Mouse (Mus musculus) lung, postnatal 0 days (tissue): ENCODE measurements at regions not wholly inside any gene's neighbourhood (a gene's known extent, or its start where the extent isn't known, plus 50 kb on each side); places are given as distances from the start of the nearest gene placed in this dataset. TPM values are rescaled to one million over a fixed set of nuclear protein-coding genes. Genes with fewer than 3 reads are reported as not detected.
A peak's percentile ranks its signal among the peaks of the same experiment; 100 is the strongest.

Experiments used
- ATAC-seq: fragments of 200-750 bp; cut with Nextera tagmentation; 2 replicates; pipeline ENCODE4 v1.8.0; 2017; ENCODE audit warnings: moderate library complexity
- DNase-seq: peaks from one replicate; pipeline ENCODE4 v3.0.0-alpha.2; 2016; ENCODE audit warnings: low spot score
- H3K27ac ChIP-seq: fragments of 300-500 bp; sonication (generic); 2 replicates; pipeline ENCODE4 v1.5.1; 2014; ENCODE audit warnings: antibody characterized with exemption, mild to moderate bottlenecking, low read length, mixed read lengths
- H3K27me3 ChIP-seq: fragments of 300-500 bp; sonication (generic); replicated peaks from 2 replicates; pipeline ENCODE4 v1.6.1; 2014; ENCODE audit warnings: low read length, mixed read lengths; ENCODE audit not compliant: insufficient read depth
- H3K36me3 ChIP-seq: fragments of 300-500 bp; sonication (generic); 2 replicates; pipeline ENCODE4 v1.6.1; 2014; ENCODE audit warnings: low read length, mixed read lengths; ENCODE audit not compliant: insufficient read depth
- H3K4me1 ChIP-seq: fragments of 300-500 bp; sonication (generic); 2 replicates; pipeline ENCODE4 v1.6.1; 2014; ENCODE audit warnings: antibody characterized with exemption, low read depth, low read length, mixed read lengths; ENCODE audit not compliant: insufficient read depth
- H3K4me2 ChIP-seq: fragments of 300-500 bp; sonication (generic); replicated peaks from 2 replicates; pipeline ENCODE4 v1.6.1; 2014; ENCODE audit warnings: low read depth, mild to moderate bottlenecking, low read length, moderate library complexity, mixed read lengths
- H3K4me3 ChIP-seq: fragments of 300-500 bp; sonication (generic); 2 replicates; pipeline ENCODE4 v1.5.1; 2014; ENCODE audit warnings: low read depth, low read length
- H3K9ac ChIP-seq: fragments of 300-500 bp; sonication (generic); replicated peaks from 2 replicates; pipeline ENCODE4 v1.6.1; 2014; ENCODE audit warnings: low read depth, mild to moderate bottlenecking
- H3K9me3 ChIP-seq: fragments of 300-500 bp; sonication (generic); 2 replicates; pipeline ENCODE4 v1.6.1; 2016; ENCODE audit warnings: low read length, mixed read lengths
- CTCF ChIP-seq: IDR thresholded peaks from 2 replicates; pipeline ENCODE4 v1.5.1; 2016; ENCODE audit warnings: antibody characterized with exemption, mild to moderate bottlenecking
- EP300 ChIP-seq: IDR thresholded peaks from 2 replicates; pipeline ENCODE4 v1.6.1; 2016; ENCODE audit warnings: antibody characterized with exemption, mild to moderate bottlenecking, control low read depth
- WGBS: fragments of 180-500 bp; shearing (Covaris S2); extraction: QIAGEN DNeasy Blood & Tissue Kit; methylation state at CpG from one replicate; pipeline ENCODE4 v1.1.7; 2014; 5-methylcytosine and 5-hydroxymethylcytosine counted together
- microRNA counts: library from miRNA; unstranded; fragments of <30 nt; microRNA quantifications from one replicate; lab custom pipeline; 2015
- microRNA-seq: library from miRNA; unstranded; fragments of <30 nt; microRNA quantifications from one replicate; pipeline ENCODE4, GENCODE M21; 2016

DNA sequence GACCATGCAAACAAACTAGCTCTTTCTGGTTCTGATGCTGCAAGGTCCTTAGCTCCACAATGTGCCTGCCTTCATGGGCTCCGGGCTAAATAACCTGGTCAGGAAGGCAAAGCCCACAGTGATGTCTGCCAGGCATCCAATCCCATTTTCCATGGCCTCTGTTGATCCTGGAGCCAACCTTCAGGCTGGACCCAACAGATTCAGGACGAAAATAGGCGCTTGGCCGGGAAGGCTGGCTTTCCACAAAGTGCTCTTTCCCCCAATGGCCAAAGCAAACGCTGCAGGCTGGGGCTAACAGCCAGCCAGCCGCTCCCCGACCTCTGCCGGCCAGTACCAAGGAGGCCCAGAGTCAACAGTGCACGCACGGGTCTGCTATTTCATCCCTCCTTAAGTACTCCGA is 106.3 kb upstream of the Cypt2 start:
- TF ChIP-seq CTCF (no peak), EP300 (no peak)
- H3K27ac ChIP-seq = no peak overlapping the region
- WGBS = 34% methylated on average over 11 of the region's 11 CpGs
- H3K4me1 ChIP-seq = no peaks in the 10 kb centered on the region
- H3K9me3 ChIP-seq = no peaks in the 10 kb centered on the region
- 0 out of 2 replicates have a peak, but pooled peaks cover 6% of the 10 kb centered on the region for H3K27me3 ChIP-seq
- no peak for ATAC-seq
- DNase-seq = no peak
- H3K9ac ChIP-seq = no peak overlapping the region
- no peaks in the 10 kb centered on the region for H3K36me3 ChIP-seq
- no peak overlapping the region for H3K4me3 ChIP-seq
- no peak overlapping the region for H3K4me2 ChIP-seq

DNA sequence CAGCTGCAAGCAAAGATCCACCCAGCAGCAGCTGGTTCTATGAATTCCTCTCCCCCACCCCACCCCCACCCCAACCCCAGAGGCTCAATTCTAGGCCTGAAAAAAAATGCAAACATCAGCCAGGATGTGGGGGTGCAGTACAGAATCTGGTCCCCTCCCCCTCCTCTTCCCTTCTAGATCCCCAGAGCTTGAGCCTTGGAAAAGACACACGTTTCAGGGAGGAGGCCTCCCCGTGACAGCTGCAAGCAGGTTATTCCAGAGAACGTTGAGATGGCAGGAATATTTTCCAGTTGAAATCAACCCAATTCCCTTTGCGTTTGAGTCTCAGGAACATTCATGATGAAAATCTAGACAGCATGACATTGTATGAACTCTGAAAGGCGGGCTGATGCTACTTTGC is 86.2 kb upstream of the Cypt2 start:
- H3K4me3 ChIP-seq = no peak overlapping the region
- DNase-seq (no peak), ATAC-seq (no peak)

DNA sequence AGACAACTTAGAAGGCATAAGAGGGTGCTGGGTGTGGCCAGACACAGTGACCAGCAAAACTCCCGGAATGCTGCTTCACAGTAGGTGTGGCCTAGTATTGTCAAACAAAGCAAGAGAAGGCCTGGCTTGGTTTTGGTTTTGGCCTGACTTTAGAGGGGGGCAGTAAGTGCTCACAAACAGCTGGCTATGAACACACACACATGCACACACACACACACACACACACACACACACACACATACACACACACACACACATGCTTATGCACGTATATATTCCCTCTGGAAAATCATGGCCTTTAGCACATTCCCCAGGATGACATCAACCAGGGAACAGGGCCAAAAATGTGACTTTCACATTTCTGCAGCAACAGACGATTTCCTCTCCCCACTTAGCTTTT is 78.6 kb upstream of the Cypt2 start:
- no peaks in the 10 kb centered on the region for H3K27me3 ChIP-seq

More for the DNA sequence above, 86.2 kb upstream of the Cypt2 start:
- H3K4me1 ChIP-seq = no peaks in the 10 kb centered on the region
- H3K36me3 ChIP-seq = no peaks in the 10 kb centered on the region
- no peaks in the 10 kb centered on the region for H3K9me3 ChIP-seq
- no peak overlapping the region for H3K9ac ChIP-seq
- TF ChIP-seq CTCF (no peak), EP300 (no peak)
- no peak overlapping the region for H3K4me2 ChIP-seq
- WGBS = 51% methylated on average over 5 of the region's 5 CpGs
- H3K27ac ChIP-seq = no peak overlapping the region
- H3K27me3 ChIP-seq = no peaks in the 10 kb centered on the region

More for the DNA sequence above, 78.6 kb upstream of the Cypt2 start:
- H3K4me1 ChIP-seq = no peaks in the 10 kb centered on the region
- ATAC-seq = peak; percentile 85
- no peak overlapping the region for H3K4me2 ChIP-seq
- no peaks in the 10 kb centered on the region for H3K9me3 ChIP-seq
- no peak overlapping the region for H3K9ac ChIP-seq
- DNase-seq = peak; percentile 72
- WGBS = 23% methylated on average over 3 of the region's 3 CpGs
- TF ChIP-seq EP300 (peak; percentile 42; the same call in 1 of the 2 replicates), CTCF (peak; percentile 16; the same call in 1 of the 2 replicates)
- no peak overlapping the region for H3K4me3 ChIP-seq
- H3K27ac ChIP-seq = no peak overlapping the region
- H3K36me3 ChIP-seq = no peaks in the 10 kb centered on the region

MicroRNA genes in the stretch of these regions (microRNA counts, 519-probe panel; counts per million panel counts)
- microRNA mmu-miR-325 (lab: Ali Mortazavi, UCI) = not detected

Small RNA genes in the stretch of these regions (microRNA-seq; reads per million reads assigned to microRNA genes)
- gene Mir325 = not detected
